Mouse (Mus musculus) gastrocnemius, postnatal 10 days (tissue): ENCODE data around the gene Zfp36. TPM values are rescaled to one million over a fixed set of nuclear protein-coding genes. Genes with fewer than 3 reads are reported as not detected.

Experiments used
- DNase-seq: peaks from one replicate; pipeline ENCODE4 v3.0.0; 2021; ENCODE audit warnings: mixed read lengths
- total RNA-seq, 2 experiments: library from RNA; stranded (reverse); gene quantifications; 2 replicates each; pipeline ENCODE4 v1.2.3; 2021

The Zfp36 gene
- total RNA-seq, 2 experiments from 2014 or later = 8.1 to 10.5 TPM

GRCm38 (mm10) chr7:28384162-28384561, 4.1 kb upstream of the Zfp36 start:
- no peak for DNase-seq

DNA sequence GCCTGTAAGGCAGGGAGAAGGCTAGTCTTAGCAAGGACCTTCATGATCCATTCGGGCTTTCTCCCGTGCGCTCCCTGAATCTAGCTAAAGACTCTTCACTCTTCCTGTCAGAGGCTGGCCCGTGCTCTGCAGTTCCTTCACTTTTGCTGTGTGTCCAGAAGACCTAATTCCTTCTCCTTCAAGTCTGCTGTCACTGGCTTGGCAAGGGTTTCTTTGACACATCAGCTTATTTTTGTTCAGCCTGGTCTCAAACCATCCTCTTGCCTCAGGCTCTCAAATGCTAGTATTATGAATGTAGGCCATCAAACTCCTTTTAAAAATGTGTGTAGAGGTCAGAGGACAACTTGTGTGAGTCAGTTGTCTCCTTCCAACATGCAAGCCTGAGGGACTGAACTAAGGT, 3.6 kb upstream of the Zfp36 start:
- no peak for DNase-seq

DNA sequence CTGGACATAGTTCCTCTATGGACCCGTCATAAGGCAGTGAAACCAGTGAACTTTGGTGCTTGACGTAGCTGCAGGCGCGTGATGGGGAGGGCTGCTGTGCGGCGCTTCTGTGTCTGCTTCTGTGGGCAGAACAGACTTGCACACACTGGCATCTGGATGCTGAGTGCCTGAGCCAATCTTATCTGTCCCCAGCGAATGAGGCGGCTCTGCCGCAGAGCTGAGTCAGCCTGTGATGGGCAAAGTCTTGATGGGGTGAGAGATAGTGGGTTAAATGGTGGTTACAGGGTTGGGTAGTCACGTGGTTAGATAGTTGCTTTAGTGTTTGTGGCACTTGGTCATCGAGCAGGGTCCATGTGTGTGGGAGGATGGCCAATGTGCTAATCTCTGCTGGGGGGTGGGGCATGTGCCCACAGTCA, 2.9 kb upstream of the Zfp36 start:
- DNase-seq = peak; percentile 12

DNA sequence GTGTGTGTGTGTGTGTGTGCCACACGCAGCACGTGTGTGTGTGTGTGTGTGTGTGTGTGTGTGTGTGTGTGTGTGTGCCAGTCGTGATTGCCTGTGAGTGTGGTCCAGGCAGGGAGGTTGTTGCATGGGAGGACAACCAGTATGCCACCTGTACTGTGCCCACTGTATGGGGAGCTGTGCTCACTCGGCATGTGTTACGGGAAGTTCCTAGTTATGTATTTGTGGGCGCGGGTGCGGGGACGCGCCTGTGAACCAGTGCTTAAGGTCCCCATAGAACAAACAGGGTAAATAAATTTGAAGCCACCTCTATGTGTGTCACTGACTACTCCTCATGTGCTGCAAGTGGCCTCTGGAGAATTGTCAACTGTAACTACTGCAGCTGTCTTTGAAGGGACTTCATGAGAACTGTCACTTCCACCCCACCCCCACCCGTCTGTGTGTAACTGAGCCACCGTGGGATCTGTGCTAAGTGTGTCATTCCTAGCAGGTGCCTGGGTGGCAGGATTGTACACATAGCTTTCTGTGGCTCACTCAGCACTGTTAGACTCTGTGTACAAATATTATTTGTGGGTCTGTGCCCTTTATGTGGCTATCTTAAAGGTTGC, 2.4 kb upstream of the Zfp36 start:
- no peak for DNase-seq

DNA sequence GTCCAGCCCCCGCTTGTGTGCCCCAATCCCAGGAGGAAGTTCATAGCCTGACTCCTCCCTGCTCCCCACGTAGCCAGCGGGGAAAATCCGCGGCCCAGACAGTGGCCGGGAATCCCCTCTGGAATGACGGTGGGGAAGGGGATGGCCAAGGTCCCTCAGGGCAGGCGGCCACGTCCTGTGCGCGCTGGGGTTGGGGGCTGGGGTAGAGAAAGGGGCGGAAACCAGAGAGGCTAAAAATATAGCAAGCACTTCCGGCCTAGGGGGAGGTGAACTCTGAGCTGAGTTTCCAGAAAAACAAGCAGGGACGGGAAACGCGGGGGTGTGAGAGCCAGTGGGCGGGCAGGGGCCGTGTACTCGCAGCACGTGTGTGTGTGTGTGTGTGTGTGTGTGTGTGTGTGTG, 1.9 kb upstream of the Zfp36 start:
- DNase-seq = peak; percentile 73

DNA sequence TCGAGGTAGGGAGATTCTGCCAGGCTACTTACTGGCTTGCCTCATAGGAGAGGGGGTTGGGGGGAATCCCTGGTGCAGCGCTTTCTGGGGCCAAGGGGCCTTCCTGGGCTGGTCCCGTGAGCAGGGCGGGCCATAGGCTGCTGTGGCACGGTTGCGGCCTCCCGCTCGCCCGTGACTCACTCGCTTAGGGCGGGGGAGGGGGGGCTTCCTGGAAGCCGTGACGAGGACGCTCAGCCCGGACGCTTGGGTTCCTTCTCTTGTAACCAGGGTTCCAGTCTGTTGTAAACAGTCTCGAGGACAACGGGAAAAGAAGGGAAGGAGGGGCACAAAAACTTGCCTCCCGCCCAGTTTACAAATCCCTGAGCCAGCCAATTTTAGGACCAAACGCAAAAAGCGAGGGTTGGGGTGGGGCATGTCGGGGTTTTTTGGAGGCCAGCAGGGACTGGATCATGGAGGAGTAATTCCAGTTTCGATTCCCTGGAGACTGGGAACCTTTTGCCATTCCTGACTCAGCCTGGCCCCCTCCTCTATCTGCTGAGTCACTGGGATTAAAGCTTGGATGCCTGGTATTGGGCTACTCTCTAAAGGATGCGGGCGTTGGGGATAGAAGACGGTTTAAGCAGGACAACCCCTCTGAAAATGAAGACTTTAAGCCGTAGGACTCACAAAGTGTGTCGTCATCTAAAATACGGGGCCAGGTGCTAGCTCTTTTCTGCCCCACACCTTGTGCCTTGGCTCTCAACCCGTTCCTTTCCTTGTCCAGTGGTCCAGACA, 1.2 kb upstream of the Zfp36 start:
- DNase-seq = peak; percentile 72

- peak; percentile 98 for DNase-seq
Measured at GRCm38 (mm10) chr7:28378769-28379651, 1.0 kb downstream of the Zfp36 start.

DNA sequence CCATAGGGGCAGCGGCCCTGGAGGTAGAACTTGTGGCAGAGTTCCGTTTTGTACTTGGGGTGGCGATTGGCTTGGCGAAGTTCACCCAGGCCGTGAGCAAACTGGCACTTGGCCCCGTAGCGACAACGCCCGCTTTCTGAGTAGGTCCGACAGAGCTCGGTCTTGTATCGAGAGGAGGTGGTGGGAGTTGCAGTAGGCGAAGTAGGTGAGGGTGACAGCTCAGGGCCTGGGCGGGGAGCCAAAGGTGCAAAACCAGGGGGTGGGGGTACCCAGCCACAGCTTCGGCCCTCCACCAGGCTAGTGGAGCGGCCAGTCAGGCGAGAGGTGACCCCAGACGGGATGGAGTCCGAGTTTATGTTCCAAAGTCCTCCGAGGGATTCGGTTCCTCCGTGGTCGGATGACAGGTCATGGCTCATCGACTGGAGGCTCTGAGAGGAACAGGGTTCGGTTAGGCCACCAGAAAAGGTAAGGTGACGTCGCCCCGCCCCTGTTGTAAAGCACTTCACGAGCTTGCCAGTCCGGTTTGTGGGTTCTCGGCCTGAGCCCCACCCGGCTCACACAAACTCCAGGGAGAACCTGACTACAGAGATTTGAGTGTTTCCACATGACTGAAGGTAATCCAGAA, 1.9 kb downstream of the Zfp36 start:
- DNase-seq = peak; percentile 53

GRCm38 (mm10) chr7:28377190-28378065, 2.6 kb downstream of the Zfp36 start:
- DNase-seq = no peak

DNA sequence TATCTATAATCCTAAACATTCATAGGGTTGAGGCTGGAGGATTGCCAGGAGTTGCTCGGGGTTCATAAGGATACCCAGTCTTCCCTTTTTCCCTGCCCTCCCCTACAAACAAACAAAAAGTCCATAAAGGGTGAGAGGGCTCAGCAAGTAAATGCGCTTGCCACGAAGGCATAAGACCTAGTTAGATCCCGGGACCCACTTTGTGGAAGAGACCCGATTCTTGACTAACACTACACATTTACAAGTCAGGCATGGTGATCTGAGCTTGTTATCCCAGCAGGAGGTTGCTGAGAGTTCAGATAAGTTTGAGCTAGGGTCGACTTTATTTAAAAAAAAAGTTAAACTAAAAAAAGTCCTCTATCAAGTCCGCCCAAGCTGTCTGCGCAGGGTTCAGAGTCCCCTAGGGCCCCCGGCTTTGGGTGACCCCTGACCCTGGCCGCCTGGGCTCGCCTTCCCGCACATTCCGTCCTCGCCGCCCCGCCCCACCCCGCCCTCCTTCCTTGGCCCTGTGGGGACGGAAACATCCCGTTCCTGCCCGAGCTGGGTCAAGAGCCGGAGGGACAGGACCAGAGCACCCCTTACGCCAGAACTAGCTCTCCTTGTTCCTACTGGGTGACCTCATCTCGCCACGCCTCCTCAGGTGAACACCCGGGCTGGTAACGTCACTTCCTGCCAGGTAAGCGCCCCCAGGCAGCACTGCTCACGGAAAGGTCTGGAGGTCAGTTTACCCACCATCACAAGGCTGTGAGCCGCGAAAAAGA, 3.9 kb downstream of the Zfp36 start:
- DNase-seq = peak; percentile 74

DNA sequence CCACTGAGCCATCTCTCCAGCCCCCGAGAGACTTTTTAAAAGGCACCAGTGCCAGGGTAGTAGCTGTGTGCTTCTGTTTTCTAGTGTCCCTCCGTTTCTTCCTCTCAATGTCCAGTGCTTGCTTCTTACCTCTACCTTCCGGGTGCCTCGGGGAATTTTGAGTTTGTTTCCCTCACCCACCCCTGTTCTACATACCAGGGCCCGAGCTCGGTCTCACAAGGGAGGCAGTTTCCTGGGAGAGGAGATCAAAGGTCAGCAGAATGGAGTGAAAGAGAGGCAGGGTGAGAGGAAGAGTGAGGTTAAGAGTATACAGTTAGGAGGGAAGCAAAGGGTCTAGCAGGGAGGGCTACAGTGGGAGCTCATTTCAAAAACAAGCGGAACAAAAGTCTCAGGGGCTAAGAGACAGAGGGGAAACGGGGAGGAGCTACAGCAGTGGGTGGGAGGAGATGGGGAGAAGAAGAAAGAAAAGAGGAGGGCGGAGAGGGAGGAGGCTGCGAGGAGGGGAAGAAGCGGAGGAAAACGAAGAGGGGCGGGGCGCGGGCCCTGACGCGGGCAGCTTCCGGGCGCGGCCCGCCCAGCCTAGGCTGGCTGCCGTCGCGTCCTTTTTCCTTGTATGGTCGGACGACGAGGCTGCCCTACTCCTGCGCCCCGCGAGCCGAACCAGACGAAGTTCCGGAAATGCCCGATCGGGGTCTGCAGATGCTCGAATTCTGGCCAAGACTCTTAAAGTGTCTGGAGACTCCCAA, 4.7 kb downstream of the Zfp36 start:
- DNase-seq = peak; percentile 89

DNA sequence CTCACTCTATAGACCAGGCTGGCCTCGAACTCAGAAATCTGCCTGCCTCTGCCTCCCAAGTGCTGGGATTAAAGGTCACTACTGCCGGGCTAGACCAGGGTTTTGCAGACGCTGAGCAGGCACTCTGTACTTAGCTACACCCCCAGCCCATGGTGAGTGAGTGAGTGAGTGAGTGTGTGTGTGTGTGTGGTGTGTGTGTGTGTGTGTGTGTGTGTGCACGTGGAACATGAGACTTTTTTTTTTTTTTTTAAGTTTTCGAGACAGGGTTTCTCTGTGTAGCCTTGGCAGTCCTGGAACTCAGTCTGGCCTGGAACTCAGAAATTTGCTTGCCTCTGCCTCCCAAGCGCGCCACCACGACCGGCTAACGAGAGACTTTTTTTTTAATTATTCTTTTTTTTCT, 5.4 kb downstream of the Zfp36 start:
- no peak for DNase-seq

GRCm38 (mm10) chr7:28373891-28374495, 6.1 kb downstream of the Zfp36 start:
- no peak for DNase-seq

DNA sequence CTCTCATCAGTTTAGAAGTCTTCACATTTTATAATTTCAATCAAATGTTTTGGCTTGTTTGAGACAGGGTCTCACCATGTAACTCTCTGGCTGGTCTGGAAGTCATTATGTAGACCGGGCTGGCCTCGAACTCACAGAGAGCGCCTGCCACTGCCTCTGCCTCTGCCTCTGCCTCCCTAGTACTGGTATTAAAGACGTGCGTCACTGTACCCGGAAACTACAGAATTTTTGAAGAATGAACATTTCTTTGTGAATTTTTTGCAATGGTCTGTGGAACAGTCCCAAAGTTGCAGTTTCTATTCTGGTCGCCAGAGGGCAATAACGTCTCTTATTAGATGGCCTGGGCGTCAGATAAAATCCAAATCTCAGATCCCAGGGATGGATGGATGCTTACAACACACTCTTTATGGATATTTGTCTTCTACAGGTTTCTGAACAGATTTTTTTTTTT, 6.9 kb downstream of the Zfp36 start:
- peak; percentile 74 for DNase-seq

GRCm38 (mm10) chr7:28372251-28373108, 7.6 kb downstream of the Zfp36 start, which contains the start of gene Plekhg2:
Gene Plekhg2, minus strand, starts transcription at chr7:28372599.
- peak; percentile 96 for DNase-seq

DNA sequence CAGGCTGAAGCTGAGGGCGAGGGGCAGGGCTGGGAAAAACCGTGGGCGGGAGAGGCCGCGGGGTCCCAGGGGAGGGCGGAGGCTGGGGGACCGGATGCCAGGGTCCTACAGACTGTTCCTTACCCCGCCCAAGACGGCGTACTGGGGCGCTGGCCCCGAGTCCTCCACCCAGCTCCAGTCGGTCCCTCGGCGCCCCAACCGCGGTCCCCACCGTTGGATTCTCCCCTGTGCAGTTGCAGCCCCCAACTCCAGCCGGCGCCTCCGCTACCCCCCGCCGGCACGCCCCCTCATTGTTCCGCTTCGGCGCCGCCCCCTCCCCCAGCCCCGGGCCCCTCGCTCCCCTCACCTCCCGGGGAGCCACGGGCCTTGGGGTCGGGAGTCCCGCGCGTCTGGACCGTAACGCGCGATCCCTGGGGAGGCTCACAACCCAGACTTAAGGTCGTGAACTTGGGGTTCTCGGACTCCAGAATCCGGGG, 8.5 kb downstream of the Zfp36 start:
- peak; percentile 75 for DNase-seq

DNA sequence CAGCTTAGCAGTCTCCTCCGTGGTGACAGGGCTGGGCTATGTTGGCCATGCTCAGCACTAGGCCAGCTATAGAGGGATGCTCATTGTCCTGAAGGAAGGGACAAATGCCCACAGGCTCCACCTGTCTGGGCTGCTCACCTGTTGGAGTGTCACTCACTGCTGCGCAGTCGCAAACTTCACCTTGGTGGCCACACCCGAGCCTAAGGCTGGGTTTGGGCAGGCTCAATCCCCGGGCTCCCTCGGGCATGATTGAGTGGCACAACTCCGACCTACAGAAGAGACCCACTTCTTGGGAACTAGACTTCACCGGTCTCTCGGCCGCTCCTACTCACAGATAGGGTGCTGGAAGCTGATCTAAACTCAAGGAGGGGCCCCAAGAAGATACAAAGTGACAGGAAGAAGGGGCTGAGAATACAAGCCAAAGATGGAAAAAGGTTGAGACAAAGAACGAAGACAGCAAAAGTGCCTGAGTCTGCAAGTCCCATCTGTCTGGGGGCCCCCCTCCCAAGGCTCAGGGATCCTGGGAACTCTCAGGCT, 9.0 kb downstream of the Zfp36 start:
- DNase-seq = no peak

DNA sequence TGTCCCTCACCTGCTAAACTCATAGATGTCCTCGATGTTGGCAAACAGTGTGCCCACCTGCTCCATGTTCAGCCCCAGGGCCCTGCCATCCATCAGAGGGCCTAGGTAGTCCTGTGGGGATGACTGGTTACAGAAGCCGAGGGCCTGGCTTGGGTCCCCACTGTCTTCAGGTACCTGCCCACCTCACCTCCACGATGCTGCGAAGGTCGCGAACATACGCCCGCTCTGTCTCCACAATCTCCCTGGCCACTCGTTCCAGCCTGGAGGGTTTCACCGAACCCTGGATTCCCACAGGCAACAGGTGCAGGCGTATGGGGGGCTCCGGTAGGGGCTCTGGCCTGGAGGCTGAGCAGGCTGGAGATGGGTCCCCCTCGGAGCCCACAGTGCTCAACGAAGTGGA, 10.0 kb downstream of the Zfp36 start:
- no peak for DNase-seq
